Mouse (Mus musculus): ENCODE results near the gene Katna1. TPM values are rescaled to one million over a fixed set of nuclear protein-coding genes. Genes with fewer than 3 reads are reported as not detected.

Katna1 gene
- 34.4 TPM for polyA plus RNA-seq (2021)

- ATAC-seq: peak; percentile 86
- no peak for TF ChIP-seq CTCF (IDR thresholded peaks at IDR 0.05)
- H3K27me3 ChIP-seq: no peaks in the 10 kb centered on the region
- CTCF ChIA-PET: interaction anchor here (0.8 to 1.4 kb wide), 4 partner anchors 15 to 39 kb away, joined by 3 to 4 read pairs (median 3); no protein-coding TSS in a partner anchor
- DNase-seq (ENCODE audit: low read depth, low spot score): peak; percentile 65
- POLR2A ChIA-PET: interaction anchor here (0.7 to 1.3 kb wide), 3 partner anchors 11 to 63 kb away, joined by 3 to 6 read pairs (median 3); partner anchors contain the start of genes Lats1 and Pcmt1
- in situ Hi-C loops (cut with MboI; ENCODE audit: low pct_unique_long_range_greater_than_20kb): no loop called here
Observed at GRCm38 (mm10) chr10:7725751-7726500, at the start of gene Katna1. Gene Katna1, plus strand, starts transcription at chr10:7726000.

- no peak for TF ChIP-seq CTCF (IDR thresholded peaks at IDR 0.05)
- ATAC-seq (peak; percentile 84), DNase-seq (ENCODE audit: low read depth, low spot score) (no peak)
- ChIA-PET POLR2A (interaction anchor here (0.7 to 1.6 kb wide), 2 partner anchors 11 to 45 kb away, joined by 3 to 4 read pairs; partner anchors contain the start of gene Katna1), CTCF (interaction anchor here (1.9 kb wide), 1 partner anchor 9 kb away, joined by 5 read pairs; no protein-coding TSS in a partner anchor)
- no peaks in the 10 kb centered on the region for H3K27me3 ChIP-seq
- in situ Hi-C loops (cut with MboI; ENCODE audit: low pct_unique_long_range_greater_than_20kb): no loop called here
Observed at GRCm38 (mm10) chr10:7680731-7681301, 45.0 kb upstream of the Katna1 start, which contains the start of the genes Pcmt1 and Lats1. Gene Pcmt1, minus strand, starts transcription at chr10:7681136. Gene Lats1, plus strand, starts transcription at chr10:7681214.

GRCm38 (mm10) chr10:7681343-7682025 lies 44.3 kb upstream of the Katna1 start:
- TF ChIP-seq CTCF (IDR thresholded peaks at IDR 0.05): peak; percentile 20
- in situ Hi-C loops (cut with MboI; ENCODE audit: low pct_unique_long_range_greater_than_20kb): no loop called here
- ATAC-seq: peak; percentile 75
- POLR2A ChIA-PET: interaction anchor here (0.7 to 1.6 kb wide), 2 partner anchors 12 to 44 kb away, joined by 3 to 4 read pairs; partner anchors contain the start of gene Katna1
- no peaks in the 10 kb centered on the region for H3K27me3 ChIP-seq
- DNase-seq (ENCODE audit: low read depth, low spot score): no peak
- CTCF ChIA-PET: interaction anchor here (1.9 kb wide), 1 partner anchor 10 kb away, joined by 5 read pairs; no protein-coding TSS in a partner anchor

GRCm38 (mm10) chr10:7682249-7682648 lies 43.6 kb upstream of the Katna1 start:
- TF ChIP-seq CTCF (IDR thresholded peaks at IDR 0.05): no peak
- POLR2A ChIA-PET: no interaction called here
- CTCF ChIA-PET: no interaction called here
- H3K27me3 ChIP-seq: no peaks in the 10 kb centered on the region
- ATAC-seq: no peak
- no peak for DNase-seq (ENCODE audit: low read depth, low spot score)
- in situ Hi-C loops (cut with MboI; ENCODE audit: low pct_unique_long_range_greater_than_20kb): no loop called here

GRCm38 (mm10) chr10:7686902-7687301 lies 38.9 kb upstream of the Katna1 start:
- in situ Hi-C loops (cut with MboI; ENCODE audit: low pct_unique_long_range_greater_than_20kb): no loop called here
- no peak for ATAC-seq

GRCm38 (mm10) chr10:7695286-7695685 lies 30.5 kb upstream of the Katna1 start:
- in situ Hi-C loops (cut with MboI; ENCODE audit: low pct_unique_long_range_greater_than_20kb): no loop called here
- DNase-seq (ENCODE audit: low read depth, low spot score): no peak
- ChIA-PET POLR2A (interaction anchor here (0.9 kb wide), 1 partner anchor 27 kb away, joined by 4 read pairs; no protein-coding TSS in a partner anchor), CTCF (no interaction called here)
- H3K27me3 ChIP-seq: no peaks in the 10 kb centered on the region
- TF ChIP-seq CTCF (IDR thresholded peaks at IDR 0.05): peak; percentile 34
- no peak for ATAC-seq

More at GRCm38 (mm10) chr10:7686902-7687301, 38.9 kb upstream of the Katna1 start:
- POLR2A ChIA-PET: interaction anchor here (1.1 kb wide), 1 partner anchor 28 kb away, joined by 3 read pairs; no protein-coding TSS in a partner anchor
- H3K27me3 ChIP-seq: no peaks in the 10 kb centered on the region
- DNase-seq (ENCODE audit: low read depth, low spot score): no peak
- CTCF ChIA-PET: interaction anchor here (1.1 to 1.8 kb wide), 2 partner anchors 14 to 39 kb away, joined by 3 to 4 read pairs; partner anchors contain the start of gene Katna1
- no peak for TF ChIP-seq CTCF (IDR thresholded peaks at IDR 0.05)

GRCm38 (mm10) chr10:7700120-7700519 lies 25.7 kb upstream of the Katna1 start:
- CTCF ChIA-PET: no interaction called here

GRCm38 (mm10) chr10:7702586-7702985 lies 23.2 kb upstream of the Katna1 start:
- no peaks in the 10 kb centered on the region for H3K27me3 ChIP-seq
- no peak for DNase-seq (ENCODE audit: low read depth, low spot score)
- ChIA-PET CTCF (interaction anchor here (4.8 kb wide), 1 partner anchor 10 kb away, joined by 20 read pairs; no protein-coding TSS in a partner anchor), POLR2A (no interaction called here)
- in situ Hi-C loops (cut with MboI; ENCODE audit: low pct_unique_long_range_greater_than_20kb): no loop called here
- ATAC-seq: no peak
- no peak for TF ChIP-seq CTCF (IDR thresholded peaks at IDR 0.05)

More at GRCm38 (mm10) chr10:7700120-7700519, 25.7 kb upstream of the Katna1 start:
- no peaks in the 10 kb centered on the region for H3K27me3 ChIP-seq
- ATAC-seq (no peak), DNase-seq (ENCODE audit: low read depth, low spot score) (no peak)
- no peak for TF ChIP-seq CTCF (IDR thresholded peaks at IDR 0.05)
- in situ Hi-C loops (cut with MboI; ENCODE audit: low pct_unique_long_range_greater_than_20kb): no loop called here
- POLR2A ChIA-PET: no interaction called here

GRCm38 (mm10) chr10:7710121-7710520 lies 15.7 kb upstream of the Katna1 start:
- no peak for TF ChIP-seq CTCF (IDR thresholded peaks at IDR 0.05)
- POLR2A ChIA-PET: interaction anchor here (0.6 kb wide), 1 partner anchor 315 kb away, joined by 3 read pairs; no protein-coding TSS in a partner anchor
- no peak for DNase-seq (ENCODE audit: low read depth, low spot score)
- ATAC-seq: no peak
- in situ Hi-C loops (cut with MboI; ENCODE audit: low pct_unique_long_range_greater_than_20kb): no loop called here
- CTCF ChIA-PET: no interaction called here
- H3K27me3 ChIP-seq: no peaks in the 10 kb centered on the region

- TF ChIP-seq CTCF (IDR thresholded peaks at IDR 0.05): no peak
Observed at GRCm38 (mm10) chr10:7712506-7712905, 13.3 kb upstream of the Katna1 start.

More at GRCm38 (mm10) chr10:7712506-7712905, 13.3 kb upstream of the Katna1 start:
- ChIA-PET CTCF (interaction anchor here (0.7 kb wide), 1 partner anchor 24 kb away, joined by 3 read pairs; no protein-coding TSS in a partner anchor), POLR2A (no interaction called here)
- in situ Hi-C loops (cut with MboI; ENCODE audit: low pct_unique_long_range_greater_than_20kb): no loop called here
- ATAC-seq: no peak
- H3K27me3 ChIP-seq: no peaks in the 10 kb centered on the region
- DNase-seq (ENCODE audit: low read depth, low spot score): no peak

Data from Patski (cell line).